Mouse (Mus musculus): ENCODE data around the gene Tpp2. TPM values are rescaled to one million over a fixed set of nuclear protein-coding genes. Genes with fewer than 3 reads are reported as not detected.

Gene Tpp2
- total and polyA plus RNA-seq, 3 experiments: 7.5 to 43.5 (median 36.3) TPM

DNA sequence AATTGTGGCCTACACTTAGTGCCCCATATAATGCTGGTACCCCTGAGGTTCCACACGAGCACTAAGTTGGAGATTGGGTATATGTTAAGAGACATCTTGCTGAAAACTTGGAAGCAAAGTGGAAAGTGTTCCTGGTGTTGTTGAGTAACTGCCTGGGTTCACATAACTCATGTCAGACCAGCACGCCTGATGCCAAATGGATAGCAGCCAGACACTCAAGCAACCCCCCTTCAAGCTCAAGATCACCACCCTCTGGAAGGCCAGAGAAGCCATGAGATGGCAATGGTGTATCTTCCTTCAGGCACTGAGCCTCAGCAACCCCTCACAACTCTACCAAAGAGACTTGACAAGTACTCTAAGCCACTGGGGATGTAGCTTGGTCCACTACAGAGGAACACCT lies 113.1 kb downstream of the Tpp2 start:
- H3K4me3 ChIP-seq: no peak overlapping the region
- no peak for DNase-seq
- H3K27ac ChIP-seq: no peak overlapping the region
- H3K4me1 ChIP-seq (ENCODE audit: control insufficient read depth, insufficient read depth, low read length): peaks cover 1% of the 10 kb centered on the region; the same call in 1 of the 2 replicates
- 84% methylated on average over 2 of the region's 2 CpGs for WGBS
- H3K9ac ChIP-seq (ENCODE audit: low read depth, low read length): no peak overlapping the region
- H3K79me2 ChIP-seq (replicated peaks; ENCODE audit: control insufficient read depth, insufficient read depth, low read length): no peaks in the 10 kb centered on the region
- intact Hi-C loops (cut with DNase I): no loop called here
- H3K36me3 ChIP-seq (ENCODE audit: control insufficient read depth, insufficient read depth, low read length): no peaks in the 10 kb centered on the region
- H3K27me3 ChIP-seq (ENCODE audit: control insufficient read depth, insufficient read depth, low read length): no peaks in the 10 kb centered on the region
- TF ChIP-seq POLR2A (IDR thresholded peaks at IDR 0.05; ENCODE audit: insufficient read depth, low read depth, low read length) (no peak), CTCF (IDR thresholded peaks at IDR 0.05) (no peak), EP300 (IDR thresholded peaks at IDR 0.05; ENCODE audit: insufficient read depth, low read depth, low read length) (no peak)

Small RNA genes lying within 50 kb of the gene (microRNA-seq; reads per million reads assigned to microRNA genes)
- gene Gm24180: 0 reads per million in 2 experiments

Other genes starting within 250 kb of the Tpp2 start
- 1 to 10 TPM; 1.9 to 2.5 TPM for gene 1500015O10Rik, start 203.0 kb upstream of the Tpp2 start, total RNA-seq (2021)
- 2.5 and 4.2 TPM in 2 replicates for gene 1500015O10Rik, start 203.0 kb upstream of the Tpp2 start, polyA plus RNA-seq (2012; rRNA removed)
- gene Uxs1, start 105.8 kb upstream of the Tpp2 start, total RNA-seq (2021): 10 to 100 TPM in 1 of 2 experiments, 1 to 10 TPM in 1; 10.0 to 10.9 TPM
- gene Uxs1, start 105.8 kb upstream of the Tpp2 start, polyA plus RNA-seq (2012; rRNA removed): 5.5 and 7.3 TPM in 2 replicates
- not detected for gene Mettl21c, start 86.4 kb downstream of the Tpp2 start, total RNA-seq (2021)
- gene Mettl21c, start 86.4 kb downstream of the Tpp2 start, polyA plus RNA-seq (2012; rRNA removed): not detected in 2 replicates
- gene Gm8251, start 128.3 kb downstream of the Tpp2 start, total RNA-seq (2021): not detected
- not detected in 2 replicates for gene Gm8251, start 128.3 kb downstream of the Tpp2 start, polyA plus RNA-seq (2012; rRNA removed)
- gene Tex30, start 168.8 kb downstream of the Tpp2 start, total RNA-seq (2021): 1 to 10 TPM; 7.6 TPM
- gene Tex30, start 168.8 kb downstream of the Tpp2 start, polyA plus RNA-seq (2012; rRNA removed): 4.2 and 7.1 TPM in 2 replicates
- gene Kdelc1, start 185.2 kb downstream of the Tpp2 start, total RNA-seq (2021): 10 to 100 TPM; 18.1 to 20.3 TPM
- 14.9 and 20.7 TPM in 2 replicates for gene Kdelc1, start 185.2 kb downstream of the Tpp2 start, polyA plus RNA-seq (2012; rRNA removed)
- gene Bivm, start 185.3 kb downstream of the Tpp2 start, total RNA-seq (2021): 10 to 100 TPM; 11.5 to 12.4 TPM
- gene Bivm, start 185.3 kb downstream of the Tpp2 start, polyA plus RNA-seq (2012; rRNA removed): 4.6 and 8.6 TPM in 2 replicates
- 10 to 100 TPM; 16.9 to 17.0 TPM for gene Ercc5, start 214.1 kb downstream of the Tpp2 start, total RNA-seq (2021)
- 4.1 and 7.3 TPM in 2 replicates for gene Ercc5, start 214.1 kb downstream of the Tpp2 start, polyA plus RNA-seq (2012; rRNA removed)

Measured in heart, adult 2 months (tissue).